Mouse (Mus musculus) forebrain, embryonic 16.5 days (tissue): Measurements from ENCODE around the gene Zbtb26. TPM values are rescaled to one million over a fixed set of nuclear protein-coding genes. Genes with fewer than 3 reads are reported as not detected.

ENCODE experiments used
- ATAC-seq: fragments of 200-750 bp; cut with Nextera tagmentation; 2 replicates; pipeline ENCODE4 v1.8.0; 2017; ENCODE audit warnings: mild to moderate bottlenecking, moderate library complexity
- H3K27ac ChIP-seq: fragments of 300-500 bp; sonication (generic); 2 replicates; pipeline ENCODE4 v1.5.1; 2014; ENCODE audit warnings: low read length, control low read depth
- H3K27me3 ChIP-seq: fragments of 300-500 bp; sonication (generic); replicated peaks from 2 replicates; pipeline ENCODE4 v1.6.1; 2014; ENCODE audit warnings: low read length; ENCODE audit not compliant: control insufficient read depth, insufficient read depth
- H3K36me3 ChIP-seq: fragments of 300-500 bp; sonication (generic); 2 replicates; pipeline ENCODE4 v1.6.1; 2014; ENCODE audit not compliant: control insufficient read depth, insufficient read depth
- H3K4me1 ChIP-seq: fragments of 300-500 bp; sonication (generic); replicated peaks from 2 replicates; pipeline ENCODE4 v1.6.1; 2014; ENCODE audit warnings: low read length; ENCODE audit not compliant: control insufficient read depth, insufficient read depth
- H3K4me2 ChIP-seq: fragments of 300-500 bp; sonication (generic); 2 replicates; pipeline ENCODE4 v1.6.1; 2014; ENCODE audit warnings: mild to moderate bottlenecking, low read length, control low read depth
- H3K4me3 ChIP-seq: fragments of 300-500 bp; sonication (generic); replicated peaks from 2 replicates; pipeline ENCODE4 v1.5.1; 2014; ENCODE audit warnings: mild to moderate bottlenecking, low read length, control low read depth
- H3K9ac ChIP-seq: fragments of 300-500 bp; sonication (generic); replicated peaks from 2 replicates; pipeline ENCODE4 v1.6.1; 2014; ENCODE audit warnings: low read depth, low read length, control low read depth
- H3K9me3 ChIP-seq: fragments of 300-500 bp; sonication (generic); 2 replicates; pipeline ENCODE4 v1.6.1; 2016; ENCODE audit warnings: low read length; ENCODE audit not compliant: control insufficient read depth
- WGBS: fragments of 180-500 bp; shearing (Covaris S2); extraction: QIAGEN DNeasy Blood & Tissue Kit; methylation state at CpG from one replicate; pipeline ENCODE4 v1.1.7; 2014; 5-methylcytosine and 5-hydroxymethylcytosine counted together
- polyA plus RNA-seq: library from polyadenylated mRNA; unstranded; fragments of >200 nt; fragmentation: Nextera tagmentation; extraction: Ambion mirVana; gene quantifications from 2 replicates; pipeline ENCODE4 v1.2.1, GENCODE M21; 2015

Zbtb26 gene
- 8.9 and 9.2 TPM in 2 replicates for polyA plus RNA-seq

- peaks cover 11% of the 10 kb centered on the region for H3K4me1 ChIP-seq
- H3K9me3 ChIP-seq: no peaks in the 10 kb centered on the region
- peak within 1 kb of the TSS; percentile 94 for H3K4me2 ChIP-seq
- peak within 1 kb of the TSS; percentile 96 for H3K4me3 ChIP-seq
- peak within 1 kb of the TSS; percentile 86 for H3K9ac ChIP-seq
- peak within 1 kb of the TSS; percentile 73 for H3K27ac ChIP-seq
- ATAC-seq: peak; percentile 98
- H3K27me3 ChIP-seq: no peaks in the 10 kb centered on the region
- no peaks in the 10 kb centered on the region for H3K36me3 ChIP-seq
- under 1% methylated on average over 51 of the region's 51 CpGs for WGBS
Measured at GRCm38 (mm10) chr2:37442611-37443591, at the start of gene Zbtb26, which contains the start of the genes Zbtb6 and Rabgap1. Zbtb26 (minus strand) TSS chr2:37443135. Zbtb6 (minus strand) TSS chr2:37443171. Rabgap1 (plus strand) TSS chr2:37443279.

GRCm38 (mm10) chr2:37488956-37489355, 46.0 kb upstream of the Zbtb26 start:
- H3K27ac ChIP-seq: no peak overlapping the region
- H3K9me3 ChIP-seq: no peaks in the 10 kb centered on the region
- no peak overlapping the region for H3K4me3 ChIP-seq
- no peaks in the 10 kb centered on the region for H3K27me3 ChIP-seq
- peaks cover 27% of the 10 kb centered on the region for H3K36me3 ChIP-seq
- no peak overlapping the region for H3K9ac ChIP-seq
- WGBS: 90% methylated on average over 2 of the region's 2 CpGs
- ATAC-seq: no peak
- H3K4me1 ChIP-seq: no peaks in the 10 kb centered on the region
- no peak overlapping the region for H3K4me2 ChIP-seq

- no peaks in the 10 kb centered on the region for H3K9me3 ChIP-seq
- H3K4me3 ChIP-seq: no peak overlapping the region
- H3K4me2 ChIP-seq: no peak overlapping the region
- no peak for ATAC-seq
- no peaks in the 10 kb centered on the region for H3K27me3 ChIP-seq
- peaks cover 21% of the 10 kb centered on the region for H3K36me3 ChIP-seq
- H3K4me1 ChIP-seq: no peaks in the 10 kb centered on the region
- no peak overlapping the region for H3K27ac ChIP-seq
- no peak overlapping the region for H3K9ac ChIP-seq
Measured at GRCm38 (mm10) chr2:37486408-37486807, 43.5 kb upstream of the Zbtb26 start.

- Histone ChIP-seq H3K4me2 (no peak overlapping the region), H3K9me3 (no peaks in the 10 kb centered on the region), H3K27me3 (no peaks in the 10 kb centered on the region), H3K4me3 (no peak overlapping the region), H3K36me3 (peaks cover 21% of the 10 kb centered on the region), H3K4me1 (no peaks in the 10 kb centered on the region), H3K9ac (no peak overlapping the region), H3K27ac (no peak overlapping the region)
- WGBS: 92% methylated on average over 1 of the region's 1 CpGs
- ATAC-seq: no peak
Measured at GRCm38 (mm10) chr2:37485370-37485769, 42.4 kb upstream of the Zbtb26 start.

- no peaks in the 10 kb centered on the region for H3K9me3 ChIP-seq
- H3K27ac ChIP-seq: no peak overlapping the region
- WGBS: 94% methylated on average over 2 of the region's 2 CpGs
- peaks cover 15% of the 10 kb centered on the region for H3K36me3 ChIP-seq
- no peak overlapping the region for H3K9ac ChIP-seq
- no peak overlapping the region for H3K4me2 ChIP-seq
- H3K4me3 ChIP-seq: no peak overlapping the region
- no peaks in the 10 kb centered on the region for H3K27me3 ChIP-seq
- no peak for ATAC-seq
- no peaks in the 10 kb centered on the region for H3K4me1 ChIP-seq
Measured at GRCm38 (mm10) chr2:37484165-37484564, 41.2 kb upstream of the Zbtb26 start.

GRCm38 (mm10) chr2:37480039-37480438, 37.1 kb upstream of the Zbtb26 start:
- Histone ChIP-seq H3K9me3 (no peaks in the 10 kb centered on the region), H3K36me3 (peaks cover 10% of the 10 kb centered on the region), H3K9ac (no peak overlapping the region), H3K27me3 (no peaks in the 10 kb centered on the region), H3K27ac (no peak overlapping the region), H3K4me1 (no peaks in the 10 kb centered on the region), H3K4me2 (no peak overlapping the region), H3K4me3 (no peak overlapping the region)
- no peak for ATAC-seq
- WGBS: 97% methylated on average over 2 of the region's 2 CpGs

GRCm38 (mm10) chr2:37479559-37479958, 36.6 kb upstream of the Zbtb26 start:
- no peaks in the 10 kb centered on the region for H3K9me3 ChIP-seq
- ATAC-seq: no peak
- H3K36me3 ChIP-seq: peaks cover 7% of the 10 kb centered on the region

GRCm38 (mm10) chr2:37466266-37466665, 23.3 kb upstream of the Zbtb26 start:
- H3K36me3 ChIP-seq: peaks cover 5% of the 10 kb centered on the region; the same call in 1 of the 2 replicates
- 92% methylated on average over 4 of the region's 4 CpGs for WGBS
- ATAC-seq: no peak
- H3K27ac ChIP-seq: no peak overlapping the region
- H3K4me3 ChIP-seq: no peak overlapping the region
- H3K27me3 ChIP-seq: no peaks in the 10 kb centered on the region
- H3K9ac ChIP-seq: no peak overlapping the region
- H3K4me1 ChIP-seq: no peaks in the 10 kb centered on the region
- H3K4me2 ChIP-seq: no peak overlapping the region
- no peaks in the 10 kb centered on the region for H3K9me3 ChIP-seq

More at GRCm38 (mm10) chr2:37479559-37479958, 36.6 kb upstream of the Zbtb26 start:
- no peaks in the 10 kb centered on the region for H3K4me1 ChIP-seq
- H3K27ac ChIP-seq: no peak overlapping the region
- no peak overlapping the region for H3K4me2 ChIP-seq
- H3K27me3 ChIP-seq: no peaks in the 10 kb centered on the region
- H3K4me3 ChIP-seq: no peak overlapping the region
- H3K9ac ChIP-seq: no peak overlapping the region

- no peak overlapping the region for H3K9ac ChIP-seq
- H3K27me3 ChIP-seq: no peaks in the 10 kb centered on the region
- H3K4me3 ChIP-seq: no peak overlapping the region
- no peaks in the 10 kb centered on the region for H3K36me3 ChIP-seq
- no peaks in the 10 kb centered on the region for H3K4me1 ChIP-seq
- 94% methylated on average over 4 of the region's 4 CpGs for WGBS
- no peak overlapping the region for H3K4me2 ChIP-seq
- ATAC-seq: no peak
- H3K9me3 ChIP-seq: no peaks in the 10 kb centered on the region
- no peak overlapping the region for H3K27ac ChIP-seq
Measured at GRCm38 (mm10) chr2:37460707-37461106, 17.8 kb upstream of the Zbtb26 start.
